Mouse (Mus musculus) ES-E14 (cell line): ENCODE data around the gene Setd3. TPM values are rescaled to one million over a fixed set of nuclear protein-coding genes. Genes with fewer than 3 reads are reported as not detected.

ENCODE experiments used
- DNase-seq: peaks from one replicate; pipeline ENCODE4 v3.0.0-alpha.2; 2013; ENCODE audit warnings: low read depth, low spot score
- H3K27ac ChIP-seq: 2 replicates; pipeline ENCODE4 v1.5.1; 2012; ENCODE audit warnings: low read depth, mild to moderate bottlenecking, low read length, moderate library complexity, mixed read lengths; ENCODE audit not compliant: poor library complexity, insufficient read depth, severe bottlenecking
- H3K36me3 ChIP-seq: 2 replicates; pipeline ENCODE4 v1.6.1; 2012; ENCODE audit warnings: mild to moderate bottlenecking, low read length, moderate library complexity, mixed read lengths; ENCODE audit not compliant: control insufficient read depth, poor library complexity, insufficient read depth, severe bottlenecking
- H3K4me1 ChIP-seq, 2 experiments: fragments of 150-350 bp in 1 of 2; sonication (generic) in 1 of 2; 2 replicates each; pipeline ENCODE4 v1.6.1; 2012; ENCODE audit warnings: low read length in 2 of 2, mild to moderate bottlenecking in 1 of 2, mixed read lengths in 1 of 2; ENCODE audit not compliant: control insufficient read depth in 2 of 2, insufficient read depth in 2 of 2, poor library complexity in 1 of 2
- H3K4me3 ChIP-seq, 2 experiments: fragments of 150-350 bp in 1 of 2; sonication (generic) in 1 of 2; 2 replicates each; pipeline ENCODE4 v1.5.1; 2012; ENCODE audit warnings: low read length in 2 of 2, low read depth in 1 of 2, mild to moderate bottlenecking in 1 of 2, mixed read lengths in 1 of 2; ENCODE audit not compliant: insufficient read depth in 1 of 2, poor library complexity in 1 of 2, severe bottlenecking in 1 of 2
- H3K9ac ChIP-seq: 2 replicates; pipeline ENCODE4 v1.6.1; 2012; ENCODE audit warnings: low read depth, mild to moderate bottlenecking, low read length, mixed read lengths; ENCODE audit not compliant: poor library complexity, insufficient read depth, severe bottlenecking
- H3K9me3 ChIP-seq: fragments of 150-350 bp; sonication (generic); 2 replicates; pipeline ENCODE4 v1.6.1; 2012; ENCODE audit warnings: low read depth, mild to moderate bottlenecking, low read length; ENCODE audit not compliant: control insufficient read depth, insufficient read depth
- CHD2 ChIP-seq: IDR thresholded peaks from 2 replicates; pipeline ENCODE4 v1.6.1; 2014; ENCODE audit warnings: mild to moderate bottlenecking, low read depth, low read length, inconsistent platforms
- HCFC1 ChIP-seq: IDR thresholded peaks from 2 replicates; pipeline ENCODE4 v1.6.1; 2012; ENCODE audit warnings: low read length, inconsistent platforms, borderline replicate concordance; ENCODE audit not compliant: insufficient read depth
- MAFK ChIP-seq: IDR thresholded peaks from 2 replicates; pipeline ENCODE4 v1.6.1; 2014; ENCODE audit warnings: mild to moderate bottlenecking, low read depth, low read length, inconsistent platforms; ENCODE audit not compliant: insufficient read depth
- ZC3H11A ChIP-seq: IDR thresholded peaks from 2 replicates; pipeline ENCODE4 v1.6.1; 2012; ENCODE audit warnings: low read depth, mild to moderate bottlenecking, inconsistent platforms, low read length, borderline replicate concordance
- ZNF384 ChIP-seq: IDR thresholded peaks from 2 replicates; pipeline ENCODE4 v1.6.1; 2012; ENCODE audit warnings: low read depth, low read length, inconsistent platforms
- in situ Hi-C, 2 experiments: fragments of 600-800 bp; cut with MboI; formaldehyde crosslinking; loops; one replicate each; pipeline ENCODE4 v1.15.1; 2025; ENCODE audit warnings: low sequenced_read_pairs in 2 of 2, inconsistent platforms in 1 of 2; ENCODE audit not compliant: unreplicated experiment in 2 of 2
- total RNA-seq: library from RNA; depleted of rRNA; stranded (reverse); fragments of 300-350 nt; gene quantifications from 2 replicates; pipeline ENCODE4 v1.2.3, GENCODE M21; 2012

Gene Setd3
- total RNA-seq, 1 experiment: 56.0 TPM

GRCm38 (mm10) chr12:108219825-108220616, 40.9 kb upstream of the Setd3 start:
- Histone ChIP-seq H3K9me3 (no peaks in the 10 kb centered on the region), H3K27ac (no peak overlapping the region), H3K4me1 (peaks cover 0 to 29% of the 10 kb centered on the region in 2 experiments; a peak in 2 of 4 replicates), H3K9ac (no peak overlapping the region), H3K4me3 (no peak overlapping the region), H3K36me3 (no peaks in the 10 kb centered on the region)
- TF ChIP-seq CHD2 (no peak), ZNF384 (no peak), MAFK (no peak), ZC3H11A (no peak), HCFC1 (no peak)
- in situ Hi-C loops: no loop called here
- no peak for DNase-seq

- Histone ChIP-seq H3K27ac (no peak overlapping the region), H3K4me3 (no peak overlapping the region), H3K4me1 (peaks cover 0 to 24% of the 10 kb centered on the region in 2 experiments; a peak in 2 of 4 replicates), H3K9me3 (no peaks in the 10 kb centered on the region), H3K9ac (no peak overlapping the region), H3K36me3 (no peaks in the 10 kb centered on the region)
- DNase-seq: no peak
- in situ Hi-C loops: no loop called here
- TF ChIP-seq ZNF384: no peak
- no peak for TF ChIP-seq HCFC1
- TF ChIP-seq MAFK: no peak
- no peak for TF ChIP-seq ZC3H11A
- no peak for TF ChIP-seq CHD2
These were observed 40.0 kb upstream of the Setd3 start for GRCm38 (mm10) chr12:108219163-108219562.

- TF ChIP-seq CHD2 (no peak), HCFC1 (no peak), ZC3H11A (no peak), ZNF384 (no peak), MAFK (no peak)
- no peak overlapping the region for H3K4me3 ChIP-seq
- no peak overlapping the region for H3K9ac ChIP-seq
- no peaks in the 10 kb centered on the region for H3K9me3 ChIP-seq
- in situ Hi-C loops: no loop called here
- no peak overlapping the region for H3K27ac ChIP-seq
- DNase-seq: peak; percentile 40
- H3K4me1 ChIP-seq: peaks cover 0 to 14% of the 10 kb centered on the region in 2 experiments; a peak in 2 of 4 replicates
- no peaks in the 10 kb centered on the region for H3K36me3 ChIP-seq
These were observed 38.5 kb upstream of the Setd3 start for GRCm38 (mm10) chr12:108217572-108217971.

- no peak for TF ChIP-seq ZNF384
- no peak for TF ChIP-seq ZC3H11A
- no peak for TF ChIP-seq HCFC1
- no peak for TF ChIP-seq CHD2
- TF ChIP-seq MAFK: no peak
- H3K9ac ChIP-seq: no peak overlapping the region
- H3K4me3 ChIP-seq: no peak overlapping the region
- H3K9me3 ChIP-seq: no peaks in the 10 kb centered on the region
- DNase-seq: no peak
- H3K4me1 ChIP-seq: peaks cover 0 to 14% of the 10 kb centered on the region in 2 experiments; a peak in 2 of 4 replicates
- no peaks in the 10 kb centered on the region for H3K36me3 ChIP-seq
- in situ Hi-C loops: no loop called here
- H3K27ac ChIP-seq: no peak overlapping the region
These were observed 37.7 kb upstream of the Setd3 start for GRCm38 (mm10) chr12:108216611-108217370.
